Mouse (Mus musculus) layer of hippocampus, postnatal 36 days (tissue): ENCODE data around the gene Fdps. TPM values are rescaled to one million over a fixed set of nuclear protein-coding genes. Genes with fewer than 3 reads are reported as not detected.
A peak's percentile ranks its signal among the peaks of the same experiment; 100 is the strongest.

Experiments used
- DNase-seq, 2 experiments: peaks; one replicate each; pipeline ENCODE4 v3.0.0; 2022
- total RNA-seq, 2 experiments: library from RNA; stranded (reverse); gene quantifications; 2 replicates each; pipeline ENCODE4 v1.2.3; 2021

Fdps gene
- 10 to 100 TPM; 78.8 to 80.0 TPM for total RNA-seq

GRCm38 (mm10) chr3:89101812-89102494, at the start of gene Fdps:
Gene Fdps, minus strand, starts transcription at chr3:89101959.
- peak; percentile 93 to 96 for DNase-seq

GRCm38 (mm10) chr3:89148567-89148966, 46.8 kb upstream of the Fdps start:
- no peak for DNase-seq

GRCm38 (mm10) chr3:89147979-89148311, 46.2 kb upstream of the Fdps start:
- no peak for DNase-seq

GRCm38 (mm10) chr3:89147101-89147978, 45.6 kb upstream of the Fdps start:
- no peak for DNase-seq

GRCm38 (mm10) chr3:89145566-89145965, 43.8 kb upstream of the Fdps start:
- no peak for DNase-seq

- no peak for DNase-seq
Measured at GRCm38 (mm10) chr3:89144821-89145220, 43.1 kb upstream of the Fdps start.

- no peak for DNase-seq
Measured at GRCm38 (mm10) chr3:89136365-89136764, 34.6 kb upstream of the Fdps start.

- DNase-seq = no peak
Measured at GRCm38 (mm10) chr3:89135958-89136357, 34.2 kb upstream of the Fdps start, which contains the start of gene Pklr. Gene Pklr, plus strand, starts transcription at chr3:89136142.

GRCm38 (mm10) chr3:89133752-89134151, 32.0 kb upstream of the Fdps start:
- no peak for DNase-seq

- no peak for DNase-seq
Measured at GRCm38 (mm10) chr3:89133063-89133450, 31.3 kb upstream of the Fdps start.

- peak; percentile 35 to 44 for DNase-seq
Measured at GRCm38 (mm10) chr3:89132285-89133062, 30.7 kb upstream of the Fdps start.

- peak; percentile 17 to 21 for DNase-seq
Measured at GRCm38 (mm10) chr3:89131816-89132215, 30.1 kb upstream of the Fdps start.

- DNase-seq = no peak
Measured at GRCm38 (mm10) chr3:89129908-89130307, 28.1 kb upstream of the Fdps start.

GRCm38 (mm10) chr3:89125981-89126380, 24.2 kb upstream of the Fdps start:
- no peak for DNase-seq

GRCm38 (mm10) chr3:89124241-89124640, 22.5 kb upstream of the Fdps start:
- DNase-seq = no peak

GRCm38 (mm10) chr3:89123313-89123712, 21.6 kb upstream of the Fdps start:
- DNase-seq = no peak

- no peak for DNase-seq
Measured at GRCm38 (mm10) chr3:89115522-89115921, 13.8 kb upstream of the Fdps start.

GRCm38 (mm10) chr3:89113058-89113457, 11.3 kb upstream of the Fdps start:
- DNase-seq = no peak

GRCm38 (mm10) chr3:89108146-89108545, 6.4 kb upstream of the Fdps start:
- no peak for DNase-seq

GRCm38 (mm10) chr3:89107545-89107944, 5.8 kb upstream of the Fdps start:
- DNase-seq = no peak

- no peak for DNase-seq
Measured at GRCm38 (mm10) chr3:89106881-89107280, 5.1 kb upstream of the Fdps start.

- no peak for DNase-seq
Measured at GRCm38 (mm10) chr3:89103291-89103595, 1.5 kb upstream of the Fdps start.
